Mouse (Mus musculus) urinary bladder, postnatal 10 days (tissue): ENCODE data around the gene Mterf4.

Experiments used
- DNase-seq: peaks from one replicate; pipeline ENCODE4 v3.0.0; 2022; ENCODE audit warnings: low spot score

The Mterf4 gene

DNA sequence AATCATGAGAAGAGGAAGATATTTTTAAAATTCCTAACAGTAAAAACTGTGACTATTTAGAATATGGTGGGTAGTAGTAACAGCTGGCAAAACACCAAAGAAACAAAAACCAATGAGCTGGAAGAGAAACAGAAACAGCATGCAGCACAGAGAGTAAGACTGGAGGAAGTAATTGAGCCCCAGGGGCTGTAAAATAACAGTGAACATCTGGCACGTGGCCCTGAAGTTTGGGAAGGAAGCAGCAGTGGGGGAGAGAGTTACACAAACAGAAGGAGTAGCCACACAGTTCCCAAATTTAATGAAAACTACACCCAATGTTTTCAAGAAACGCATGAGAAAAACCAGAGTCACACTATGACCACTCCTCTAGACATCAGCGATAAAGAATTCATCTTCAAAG is 38.5 kb downstream of the Mterf4 start:
- no peak for DNase-seq

DNA sequence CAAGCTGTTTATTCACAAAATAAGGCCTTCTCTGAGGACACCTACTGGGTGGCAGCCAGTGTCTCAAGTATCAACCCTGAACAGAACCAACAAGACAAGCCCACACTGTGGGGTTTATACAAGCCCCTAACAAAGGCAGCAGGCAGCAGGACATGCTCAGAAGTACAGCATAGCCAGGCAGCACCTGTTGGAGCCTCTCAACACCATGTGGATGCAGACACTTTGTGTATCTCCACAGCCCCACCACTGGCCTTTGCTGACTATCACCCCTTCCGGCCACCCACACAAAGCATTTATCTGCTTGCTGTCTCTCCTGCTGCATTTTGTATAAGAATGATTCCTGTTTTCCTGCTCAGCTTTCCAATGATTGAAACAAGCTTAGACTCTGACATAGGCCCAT is 48.2 kb downstream of the Mterf4 start:
- DNase-seq: no peak

DNA sequence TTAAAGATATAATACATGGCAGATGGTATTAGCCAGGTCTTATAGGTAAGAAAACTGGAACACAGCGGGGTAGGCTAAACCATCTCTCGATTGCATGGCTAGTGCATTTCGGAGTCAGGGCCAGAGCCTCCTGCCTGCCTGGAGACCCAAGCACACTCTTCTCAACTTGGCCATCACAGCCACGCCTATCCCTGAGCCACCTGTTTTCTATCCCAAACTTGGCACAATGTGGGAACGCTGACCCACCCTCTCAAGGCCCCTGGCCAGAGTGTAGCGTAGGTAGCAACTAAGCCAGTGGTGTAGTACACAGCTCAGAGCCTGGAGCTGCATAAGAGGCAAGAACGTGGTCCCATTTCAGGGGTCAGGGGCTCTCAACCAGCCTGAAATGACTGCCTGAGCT is 50.0 kb downstream of the Mterf4 start:
- DNase-seq: no peak

DNA sequence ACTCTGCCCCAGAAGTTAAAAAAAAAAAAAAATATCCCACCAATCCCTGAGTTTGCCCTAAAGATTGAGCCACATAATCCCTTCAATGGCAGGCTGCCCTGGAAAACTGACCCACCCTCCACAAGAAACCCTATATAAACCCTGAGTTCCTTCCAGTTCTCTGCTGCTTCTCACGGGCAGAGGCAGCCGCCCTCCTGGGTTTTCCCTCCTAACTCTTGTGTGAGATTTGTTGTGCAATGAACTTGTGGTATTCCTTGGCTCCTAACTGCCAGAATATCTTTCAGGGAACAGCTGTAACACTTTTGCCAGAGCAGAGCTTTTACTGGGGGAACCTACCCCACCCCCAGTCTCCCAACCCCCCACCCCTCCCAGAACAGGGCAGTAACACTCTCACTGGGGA is 53.1 kb downstream of the Mterf4 start:
- DNase-seq: no peak
